Mouse (Mus musculus): Measurements from ENCODE around the gene Hypk.

DNA sequence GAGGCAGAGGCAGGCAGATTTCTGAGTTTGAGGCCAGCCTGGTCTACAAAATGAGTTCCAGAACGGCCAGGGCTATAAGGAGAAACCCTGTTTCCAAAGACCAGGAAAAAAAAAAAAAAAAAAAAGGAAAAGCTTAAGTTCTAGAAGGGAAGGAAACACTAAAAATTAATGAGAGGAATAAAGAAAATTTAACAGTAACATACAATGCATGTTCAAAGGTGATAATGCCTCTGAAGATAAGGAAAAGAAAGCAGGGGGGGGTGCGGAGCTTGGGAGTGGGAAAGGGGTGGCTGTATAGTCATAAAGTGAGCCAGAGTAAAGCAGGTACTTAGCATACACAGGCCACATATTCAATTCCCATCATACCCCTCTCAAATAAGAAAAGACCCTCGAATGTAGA, 8.0 kb upstream of the Hypk start:
- TF ChIP-seq GATA1 (IDR thresholded peaks at IDR 0.05; ENCODE audit: borderline replicate concordance, low read length): no peak
- TF ChIP-seq FLI1 (IDR thresholded peaks at IDR 0.05; ENCODE audit: low read length): no peak
